Mouse (Mus musculus) bone marrow macrophage, adult 2 months (primary cell): ENCODE measurements around the gene Scube1.

Experiments used
- CTCF ChIP-seq: IDR thresholded peaks from 2 replicates; pipeline ENCODE4 v1.5.1; 2012; ENCODE audit warnings: low read depth, mild to moderate bottlenecking, low read length, moderate library complexity
- POLR2A ChIP-seq: IDR thresholded peaks from 2 replicates; pipeline ENCODE4 v1.6.1; 2012; ENCODE audit warnings: mild to moderate bottlenecking, low read depth, low read length, borderline replicate concordance

DNA sequence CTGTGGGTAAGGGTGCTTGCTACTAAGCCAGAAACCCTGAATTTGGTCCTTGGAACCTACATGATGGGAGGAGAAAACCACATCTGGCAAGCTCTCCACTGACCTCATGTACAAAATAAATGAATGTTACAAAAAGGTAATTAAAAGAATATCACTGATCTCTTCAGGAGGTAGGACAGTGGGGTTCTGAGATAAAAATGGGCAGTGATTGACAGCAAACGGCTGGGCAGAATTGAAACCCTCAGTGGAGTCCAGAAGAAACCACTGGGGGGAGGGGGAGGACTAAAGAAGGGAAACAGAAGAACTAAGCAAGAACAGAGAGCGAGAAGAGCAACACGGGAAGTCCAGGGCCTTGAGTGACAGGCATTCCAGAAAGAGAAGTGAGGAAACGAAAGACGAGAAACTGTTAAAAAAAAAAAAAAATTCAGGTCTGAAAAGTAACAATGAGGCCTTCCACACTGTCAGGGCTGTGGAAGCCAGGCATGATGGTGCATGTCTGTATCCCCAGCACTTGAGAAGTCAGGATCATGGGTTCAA lies 163.8 kb downstream of the Scube1 start:
- TF ChIP-seq POLR2A (no peak), CTCF (no peak)
